Mouse (Mus musculus) liver, postnatal 0 days (tissue): ENCODE results near the gene Nptxr.

Experiments used
- CTCF ChIP-seq: sonication (generic); IDR thresholded peaks from 2 replicates; pipeline ENCODE4 v1.5.1; 2016; ENCODE audit warnings: antibody characterized with exemption, low read depth
- EP300 ChIP-seq: IDR thresholded peaks from 2 replicates; pipeline ENCODE4 v1.6.1; 2016; ENCODE audit warnings: antibody characterized with exemption, low read depth, mild to moderate bottlenecking

GRCm38 (mm10) chr15:79850143-79850542 lies 45.6 kb upstream of the Nptxr start:
- TF ChIP-seq CTCF (peak; percentile 32; the same call in 1 of the 2 replicates), EP300 (no peak)
